Mouse (Mus musculus) urinary bladder, adult 2 months (tissue): Measurements from ENCODE around the gene Cyp2e1. TPM values are rescaled to one million over a fixed set of nuclear protein-coding genes. Genes with fewer than 3 reads are reported as not detected.

ENCODE experiments used
- DNase-seq: peaks from one replicate; pipeline ENCODE4 v3.0.0; 2022; ENCODE audit warnings: low spot score
- polyA plus RNA-seq: library from polyadenylated mRNA; depleted of rRNA; stranded (reverse); fragments of >200 nt; gene quantifications from 2 replicates; pipeline ENCODE4 v1.2.3, GENCODE M21; 2012; rRNA removed

Cyp2e1 gene
- polyA plus RNA-seq, 1 experiment, result 70.4 TPM

- no peak for DNase-seq
Observed at GRCm38 (mm10) chr7:140805704-140806103, 42.2 kb downstream of the Cyp2e1 start.

- no peak for DNase-seq
Observed at GRCm38 (mm10) chr7:140810496-140810895, 47.0 kb downstream of the Cyp2e1 start.

- DNase-seq, result no peak
Observed at GRCm38 (mm10) chr7:140811714-140812113, 48.2 kb downstream of the Cyp2e1 start.

GRCm38 (mm10) chr7:140812850-140813249 is 49.3 kb downstream of the Cyp2e1 start:
- no peak for DNase-seq

GRCm38 (mm10) chr7:140820173-140820572 is 56.6 kb downstream of the Cyp2e1 start:
- no peak for DNase-seq

- no peak for DNase-seq
Observed at GRCm38 (mm10) chr7:140821305-140821652, 57.7 kb downstream of the Cyp2e1 start.

GRCm38 (mm10) chr7:140821653-140822329 is 58.3 kb downstream of the Cyp2e1 start, which contains the start of gene Zfp941:
Gene Zfp941 (minus strand): TSS chr7:140822178.
- no peak for DNase-seq

GRCm38 (mm10) chr7:140822731-140823130 is 59.2 kb downstream of the Cyp2e1 start:
- no peak for DNase-seq

Other genes starting within 250 kb of the Cyp2e1 start
- not detected in 2 replicates for gene Olfr538, start 195.9 kb upstream of the Cyp2e1 start, polyA plus RNA-seq
- gene Olfr46, start 162.5 kb upstream of the Cyp2e1 start, polyA plus RNA-seq, result not detected in 2 replicates
- not detected in 2 replicates for gene Olfr61, start 134.8 kb upstream of the Cyp2e1 start, polyA plus RNA-seq
- gene Olfr53, start 117.3 kb upstream of the Cyp2e1 start, polyA plus RNA-seq, result not detected in 2 replicates
- under 0.01 TPM in 1 of 2 replicates, not detected in the other for gene Olfr539, start 103.8 kb upstream of the Cyp2e1 start, polyA plus RNA-seq
- not detected in 2 replicates for gene Olfr45, start 81.8 kb upstream of the Cyp2e1 start, polyA plus RNA-seq
- gene Olfr541, start 66.5 kb upstream of the Cyp2e1 start, polyA plus RNA-seq, result not detected in 2 replicates
- 0.10 and 0.18 TPM in 2 replicates for gene Syce1, start 24.1 kb downstream of the Cyp2e1 start, polyA plus RNA-seq
- gene Zfp941, start 58.4 kb downstream of the Cyp2e1 start, polyA plus RNA-seq, result 0.45 and 0.71 TPM in 2 replicates
- gene Urah, start 71.3 kb downstream of the Cyp2e1 start, polyA plus RNA-seq, result 43.7 and 48.7 TPM in 2 replicates
- not detected in 2 replicates for gene Scgb1c1, start 81.8 kb downstream of the Cyp2e1 start, polyA plus RNA-seq
- gene Odf3, start 84.1 kb downstream of the Cyp2e1 start, polyA plus RNA-seq, result 0.06 TPM in 1 of 2 replicates, not detected in the other
- gene Gm45785, start 92.6 kb downstream of the Cyp2e1 start, polyA plus RNA-seq, result not detected in 2 replicates
- 74.7 and 77.1 TPM in 2 replicates for gene Ric8a, start 93.2 kb downstream of the Cyp2e1 start, polyA plus RNA-seq
- 35.9 and 46.2 TPM in 2 replicates for gene Bet1l, start 93.8 kb downstream of the Cyp2e1 start, polyA plus RNA-seq
- 77.9 and 79.2 TPM in 2 replicates for gene Psmd13, start 118.2 kb downstream of the Cyp2e1 start, polyA plus RNA-seq
- gene Sirt3, start 118.6 kb downstream of the Cyp2e1 start, polyA plus RNA-seq, result 32.4 and 38.5 TPM in 2 replicates
- gene Cox8b, start 136.7 kb downstream of the Cyp2e1 start, polyA plus RNA-seq, result 3.9 and 4.4 TPM in 2 replicates
- not detected in 2 replicates for gene Nlrp6, start 157.2 kb downstream of the Cyp2e1 start, polyA plus RNA-seq
- 41.5 and 49.5 TPM in 2 replicates for gene Pgghg, start 177.7 kb downstream of the Cyp2e1 start, polyA plus RNA-seq
- 1.3 and 1.7 TPM in 2 replicates for gene Ifitm5, start 186.6 kb downstream of the Cyp2e1 start, polyA plus RNA-seq
- gene Gm45717, start 192.2 kb downstream of the Cyp2e1 start, polyA plus RNA-seq, result not detected in 2 replicates
- 860 and 924 TPM in 2 replicates for gene Ifitm2, start 192.2 kb downstream of the Cyp2e1 start, polyA plus RNA-seq
- 240 and 346 TPM in 2 replicates for gene Ifitm1, start 203.5 kb downstream of the Cyp2e1 start, polyA plus RNA-seq
- gene Ifitm3, start 247.0 kb downstream of the Cyp2e1 start, polyA plus RNA-seq, result 596 and 696 TPM in 2 replicates